Mouse (Mus musculus): ENCODE results near the gene Padi2.

- TF ChIP-seq POLR2A (IDR thresholded peaks at IDR 0.05; ENCODE audit: borderline replicate concordance, extremely low read depth, insufficient read depth, insufficient read length, poor library complexity, severe bottlenecking): no peak
- TF ChIP-seq CTCF (IDR thresholded peaks at IDR 0.05; ENCODE audit: borderline replicate concordance, extremely low read depth, insufficient read depth, insufficient read length): no peak
These were observed 35.3 kb upstream of the Padi2 start for GRCm38 (mm10) chr4:140870876-140871275.
